Mouse (Mus musculus): ENCODE results near the gene Fcgr1. TPM values are rescaled to one million over a fixed set of nuclear protein-coding genes. Genes with fewer than 3 reads are reported as not detected.
A peak's percentile ranks its signal among the peaks of the same experiment; 100 is the strongest.
"Not testable (repeated sequence)": the region's sequence is repeated elsewhere in the genome, so short reads cannot be mapped to it uniquely, and the experiment has no call there.

Gene Fcgr1
- total RNA-seq, 4 experiments from 2014 or later, result 0.38 to 1.1 (median 0.66) TPM

DNA sequence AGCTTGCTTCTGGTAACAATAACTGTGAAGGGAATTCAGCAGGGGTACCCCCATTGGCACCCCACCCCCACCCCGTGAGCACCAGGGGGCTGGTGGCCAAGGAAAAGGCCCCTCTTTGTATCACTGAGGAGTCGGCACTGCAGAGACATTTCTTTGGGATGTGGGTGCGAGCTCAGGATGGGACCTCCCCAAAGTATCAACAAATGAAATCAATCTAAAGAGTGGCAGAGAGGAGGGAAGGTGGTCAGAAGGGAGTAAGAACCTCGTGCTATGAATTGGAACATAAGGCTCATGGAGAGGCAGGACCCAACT, 44.8 kb downstream of the Fcgr1 start:
- DNase-seq (ENCODE audit: low spot score), result no peak

GRCm38 (mm10) chr3:96248141-96249033, 45.4 kb downstream of the Fcgr1 start:
- no peak for DNase-seq (ENCODE audit: low spot score)

DNA sequence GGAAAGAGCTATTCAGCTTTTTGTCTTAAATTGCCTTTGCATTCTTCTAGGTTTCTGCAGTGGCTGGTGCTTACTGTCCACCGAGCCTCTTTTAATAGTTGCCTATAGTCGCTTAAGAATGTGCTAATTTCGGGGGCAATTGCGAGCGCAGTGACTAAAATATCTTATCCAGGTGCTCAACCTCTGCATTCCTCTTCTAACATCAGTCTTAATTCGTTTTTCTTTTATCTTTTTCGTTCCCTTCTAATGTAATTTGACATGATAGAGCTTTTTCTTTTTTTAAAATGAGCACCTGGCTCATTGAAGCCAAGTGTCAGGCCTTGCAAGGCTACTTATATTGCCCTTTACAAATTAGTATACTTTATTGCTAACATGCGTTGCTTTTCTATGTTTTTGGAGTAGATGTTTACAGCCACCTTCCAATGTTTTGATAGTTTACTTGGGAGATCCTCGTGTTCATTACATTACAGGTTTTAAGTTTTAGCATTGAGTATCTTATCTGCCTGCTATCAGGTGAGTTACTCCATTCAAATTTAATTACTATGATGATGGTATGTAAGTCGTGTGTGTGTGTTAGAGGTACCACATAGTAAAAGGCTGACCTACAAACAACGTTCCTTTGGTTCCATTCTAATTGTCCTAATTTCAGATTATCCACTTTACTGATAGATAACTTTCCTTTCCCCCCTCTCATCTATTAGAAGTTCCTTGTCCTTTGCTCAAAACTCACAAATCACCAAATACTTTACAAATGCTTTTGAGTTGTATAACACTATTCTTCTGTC, 46.2 kb downstream of the Fcgr1 start:
- DNase-seq (ENCODE audit: low spot score), result no peak

DNA sequence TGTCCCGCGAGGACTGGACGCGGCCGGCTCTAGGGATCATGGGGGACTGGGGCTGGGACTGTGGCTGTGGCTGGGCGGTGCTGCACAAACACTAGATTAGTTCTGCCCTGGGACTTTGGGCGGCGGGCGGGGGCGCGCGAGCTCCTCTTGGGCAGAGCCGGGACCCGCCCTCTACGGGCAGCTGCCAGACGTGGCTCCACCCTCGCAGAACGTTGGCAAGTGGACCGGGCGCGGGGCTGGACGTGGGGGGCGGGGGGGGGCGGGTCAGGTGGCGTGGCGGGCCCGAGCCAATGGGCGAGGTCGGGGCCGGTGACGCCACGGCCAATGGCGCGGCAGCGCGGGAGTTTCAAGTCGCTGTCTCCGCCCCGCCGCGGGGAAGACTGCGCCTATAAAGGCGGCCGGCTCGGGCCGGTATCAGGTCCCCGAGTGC, 47.3 kb downstream of the Fcgr1 start, which contains the start of gene Hist2h3c1:
TSS of gene Hist2h3c1 (plus strand) at position 259 of the 430 bp plus-strand sequence.
- not testable (repeated sequence) for DNase-seq (ENCODE audit: low spot score)

- not testable (repeated sequence) for DNase-seq (ENCODE audit: low spot score)
Observed at GRCm38 (mm10) chr3:96246018-96246417, 47.8 kb downstream of the Fcgr1 start.

DNA sequence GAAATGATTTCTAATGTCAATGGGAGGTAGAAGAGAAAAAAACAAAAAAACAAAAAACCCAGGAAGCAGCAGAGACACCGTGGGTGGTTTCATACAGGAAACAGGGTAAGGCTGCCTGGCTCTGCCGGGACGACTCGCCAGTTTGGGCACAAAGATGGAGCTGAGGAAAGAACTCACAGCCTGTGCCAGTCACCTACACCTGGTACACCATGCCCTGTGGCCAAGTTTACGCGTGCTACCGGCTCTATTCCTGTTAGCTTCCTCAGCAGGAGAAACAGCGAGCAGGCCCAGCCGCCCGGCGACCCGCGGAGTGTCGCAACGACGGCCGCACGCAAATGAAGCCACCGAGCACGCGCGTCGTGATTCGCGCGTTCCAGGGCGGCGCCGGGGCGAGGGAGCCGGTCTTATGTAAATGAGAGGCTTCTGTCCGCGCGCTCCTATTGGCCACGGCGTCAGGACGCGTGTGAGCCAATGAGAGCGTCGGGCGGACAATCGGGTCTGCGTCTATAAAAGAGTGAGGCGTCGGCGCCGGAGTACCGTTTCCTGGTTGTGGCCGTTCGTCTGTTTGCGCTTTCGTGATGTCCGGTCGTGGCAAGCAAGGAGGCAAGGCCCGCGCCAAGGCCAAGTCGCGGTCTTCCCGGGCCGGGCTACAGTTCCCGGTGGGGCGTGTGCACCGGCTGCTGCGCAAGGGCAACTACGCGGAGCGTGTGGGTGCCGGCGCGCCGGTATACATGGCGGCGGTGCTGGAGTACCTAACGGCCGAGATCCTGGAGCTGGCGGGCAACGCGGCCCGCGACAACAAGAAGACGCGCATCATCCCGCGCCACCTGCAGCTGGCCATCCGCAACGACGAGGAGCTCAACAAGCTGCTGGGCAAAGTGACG, 48.5 kb downstream of the Fcgr1 start, which contains the start of gene Hist2h2aa1:
TSS of gene Hist2h2aa1 (plus strand) at position 495 of the 884 bp plus-strand sequence.
- DNase-seq (ENCODE audit: low spot score), result peak; percentile 89

DNA sequence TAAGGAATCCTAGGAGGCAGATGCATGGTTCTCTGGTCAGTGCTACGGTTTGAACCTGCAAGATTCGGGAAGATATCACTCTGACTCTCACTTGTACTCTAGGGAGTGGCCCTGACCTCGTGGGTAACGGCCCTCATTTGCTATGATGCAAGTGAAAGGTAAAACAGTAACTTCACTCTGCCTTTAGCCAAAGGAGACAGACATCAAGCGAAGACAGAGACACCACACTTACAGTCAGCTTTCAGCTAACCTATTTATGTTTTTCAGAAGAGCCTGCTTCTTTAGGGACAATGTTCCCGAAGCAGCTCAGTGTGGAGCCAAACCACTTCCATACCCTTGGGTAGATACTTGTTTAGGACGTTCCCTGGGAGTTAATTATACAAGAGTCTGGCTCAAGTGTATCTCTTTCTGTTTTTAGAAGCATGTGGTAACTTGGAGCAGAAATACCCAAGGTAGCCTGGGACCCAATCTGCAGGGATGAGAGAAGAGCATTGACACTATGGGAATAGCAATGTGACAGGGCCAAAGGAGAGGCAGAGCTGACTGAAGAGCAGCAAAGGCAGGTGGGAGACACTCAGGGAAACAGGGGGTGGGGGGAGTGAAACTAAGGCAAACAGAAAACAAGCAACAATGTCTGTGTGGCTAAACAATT, 49.7 kb downstream of the Fcgr1 start:
- DNase-seq (ENCODE audit: low spot score), result peak; percentile 47

GRCm38 (mm10) chr3:96240799-96241197, 53.0 kb downstream of the Fcgr1 start:
- DNase-seq (ENCODE audit: low spot score), result no peak

DNA sequence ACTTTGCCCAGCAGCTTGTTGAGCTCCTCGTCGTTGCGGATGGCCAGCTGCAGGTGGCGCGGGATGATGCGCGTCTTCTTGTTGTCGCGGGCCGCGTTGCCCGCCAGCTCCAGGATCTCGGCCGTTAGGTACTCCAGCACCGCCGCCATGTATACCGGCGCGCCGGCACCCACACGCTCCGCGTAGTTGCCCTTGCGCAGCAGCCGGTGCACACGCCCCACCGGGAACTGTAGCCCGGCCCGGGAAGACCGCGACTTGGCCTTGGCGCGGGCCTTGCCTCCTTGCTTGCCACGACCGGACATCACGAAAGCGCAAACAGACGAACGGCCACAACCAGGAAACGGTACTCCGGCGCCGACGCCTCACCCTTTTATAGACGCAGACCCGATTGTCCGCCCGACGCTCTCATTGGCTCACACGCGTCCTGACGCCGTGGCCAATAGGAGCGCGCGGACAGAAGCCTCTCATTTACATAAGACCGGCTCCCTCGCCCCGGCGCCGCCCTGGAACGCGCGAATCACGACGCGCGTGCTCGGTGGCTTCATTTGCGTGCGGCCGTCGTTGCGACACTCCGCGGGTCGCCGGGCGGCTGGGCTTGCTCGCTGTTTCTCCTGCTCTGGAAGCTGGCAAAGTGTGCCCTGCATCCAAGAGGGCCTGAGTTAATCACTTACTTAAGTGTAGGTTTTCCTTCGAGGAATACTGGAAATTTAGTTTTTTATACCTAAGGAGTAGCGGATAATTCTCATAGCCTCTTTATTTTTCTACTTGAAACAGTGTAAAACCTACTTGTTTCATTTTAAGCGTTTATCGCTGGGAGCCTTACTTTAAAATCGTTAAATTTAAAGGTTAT, 53.6 kb downstream of the Fcgr1 start, which contains the start of gene Hist2h2aa2:
TSS of gene Hist2h2aa2 (minus strand) at position 328 of the 850 bp plus-strand sequence.
- DNase-seq (ENCODE audit: low spot score), result peak; percentile 98

GRCm38 (mm10) chr3:96238954-96239793, 54.6 kb downstream of the Fcgr1 start, which contains the start of gene Hist2h3c2:
Gene Hist2h3c2 (minus strand): TSS chr3:96239127.
- not testable (repeated sequence) for DNase-seq (ENCODE audit: low spot score)

- DNase-seq (ENCODE audit: low spot score), result no peak
Observed at GRCm38 (mm10) chr3:96237904-96238511, 55.8 kb downstream of the Fcgr1 start.

- DNase-seq (ENCODE audit: low spot score), result no peak
Observed at GRCm38 (mm10) chr3:96237335-96237903, 56.4 kb downstream of the Fcgr1 start.

DNA sequence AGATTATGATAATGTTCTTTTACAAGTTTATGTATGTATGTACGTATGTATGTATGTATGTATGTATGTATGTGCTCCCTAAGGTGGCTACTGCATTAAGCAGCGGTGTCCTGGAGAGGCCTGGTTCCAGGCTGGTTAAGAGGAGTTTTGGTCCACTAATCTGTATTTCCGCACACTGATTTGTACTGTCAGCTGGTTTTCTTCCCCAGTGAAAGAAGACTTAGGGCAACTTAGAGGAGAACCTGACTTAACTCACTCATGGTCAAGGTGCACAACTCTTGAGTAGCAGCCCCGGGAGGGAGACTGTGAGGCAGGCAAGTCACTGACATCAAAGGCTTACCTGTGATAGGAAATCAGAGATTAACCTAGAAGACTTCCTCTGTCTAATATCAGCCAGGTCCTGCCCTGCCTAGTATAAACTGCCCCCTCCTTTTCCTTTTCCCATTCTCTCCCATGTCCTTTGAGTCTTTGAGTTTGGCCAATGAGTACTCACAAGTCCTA, 56.9 kb downstream of the Fcgr1 start:
- no peak for DNase-seq (ENCODE audit: low spot score)

GRCm38 (mm10) chr3:96235836-96236235, 57.9 kb downstream of the Fcgr1 start:
- DNase-seq (ENCODE audit: low spot score), result no peak

DNA sequence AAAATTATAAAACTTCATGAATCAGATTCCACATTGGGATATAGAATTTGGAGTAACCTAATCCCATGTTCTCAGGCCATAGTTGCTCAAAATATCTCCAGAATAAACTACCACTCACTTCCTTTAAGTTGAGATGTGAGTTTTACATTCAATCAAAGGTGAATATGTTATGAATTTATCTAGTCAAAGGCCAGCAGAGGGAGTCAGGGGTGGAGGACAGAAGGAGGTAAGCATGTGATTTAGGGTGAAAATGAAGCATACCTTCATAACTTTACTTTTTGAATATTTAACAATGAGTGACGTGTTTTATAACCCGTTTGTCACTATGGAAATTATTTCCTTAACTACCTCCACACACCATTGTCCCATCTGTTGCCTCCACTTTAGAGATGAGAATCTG, 58.9 kb downstream of the Fcgr1 start:
- DNase-seq (ENCODE audit: low spot score), result no peak

All from heart, adult 8-10 months (tissue).